Mouse (Mus musculus): ENCODE data around the gene Slc26a10.
A peak's percentile ranks its signal among the peaks of the same experiment; 100 is the strongest.

The Slc26a10 gene

GRCm38 (mm10) chr10:127126579-127126978 lies 53.9 kb downstream of the Slc26a10 start:
- DNase-seq, result no peak

GRCm38 (mm10) chr10:127125210-127126001 lies 55.0 kb downstream of the Slc26a10 start:
- no peak for DNase-seq

- DNase-seq, result peak; percentile 56
Measured at GRCm38 (mm10) chr10:127123436-127123805, 57.0 kb downstream of the Slc26a10 start.

GRCm38 (mm10) chr10:127122784-127123435 lies 57.5 kb downstream of the Slc26a10 start:
- peak; percentile 58 for DNase-seq

- DNase-seq, result no peak
Measured at GRCm38 (mm10) chr10:127122018-127122417, 58.4 kb downstream of the Slc26a10 start.

Measured in right cerebral cortex, postnatal 25 days (tissue).